Mouse (Mus musculus) G1E (cell line): ENCODE data around the gene Olig2. TPM values are rescaled to one million over a fixed set of nuclear protein-coding genes. Genes with fewer than 3 reads are reported as not detected.
"Not testable (repeated sequence)": the region's sequence is repeated elsewhere in the genome, so short reads cannot be mapped to it uniquely, and the experiment has no call there.

ENCODE experiments used
- ATAC-seq: 2 replicates; pipeline ENCODE4 v1.8.0; 2016; ENCODE audit warnings: mild to moderate bottlenecking; ENCODE audit not compliant: insufficient number of reproducible peaks, poor library complexity, low FRiP score, severe bottlenecking; ENCODE audit errors: extremely low read depth
- DNase-seq: peaks from one replicate; pipeline ENCODE4 v3.0.0; 2012; ENCODE audit warnings: low spot score
- H3K27me3 ChIP-seq: 2 replicates; pipeline ENCODE4 v1.6.1; 2012; ENCODE audit warnings: mild to moderate bottlenecking, low read length, inconsistent platforms; ENCODE audit not compliant: insufficient read depth
- H3K36me3 ChIP-seq: replicated peaks from 2 replicates; pipeline ENCODE3; 2012; ENCODE audit warnings: mild to moderate bottlenecking, inconsistent platforms
- H3K4me1 ChIP-seq: 2 replicates; pipeline ENCODE4 v1.6.1; 2012; ENCODE audit warnings: low read depth, low read length, inconsistent platforms, mixed read lengths; ENCODE audit not compliant: insufficient read depth
- H3K4me3 ChIP-seq: 2 replicates; pipeline ENCODE4 v1.5.1; 2012; ENCODE audit warnings: low read depth, mild to moderate bottlenecking, inconsistent platforms, low read length, moderate library complexity, mixed read lengths
- H3K9me3 ChIP-seq: replicated peaks from 2 replicates; pipeline ENCODE4 v1.6.1; 2012; ENCODE audit warnings: inconsistent platforms
- CTCF ChIP-seq: IDR thresholded peaks from 2 replicates; pipeline ENCODE4 v1.5.1; 2012; ENCODE audit warnings: low read depth, low read length, inconsistent platforms, mixed read lengths
- GATA1 ChIP-seq: IDR thresholded peaks from 2 replicates; pipeline ENCODE4 v1.6.1; 2012; ENCODE audit warnings: borderline replicate concordance, low read length, inconsistent platforms, mixed read lengths
- GATA2 ChIP-seq: IDR thresholded peaks from 2 replicates; pipeline ENCODE4 v1.6.1; 2012; ENCODE audit warnings: low read depth, low read length, inconsistent platforms, borderline replicate concordance
- POLR2AphosphoS5 ChIP-seq: IDR thresholded peaks from 2 replicates; pipeline ENCODE4 v1.6.1; 2012; ENCODE audit warnings: low read depth, low read length, inconsistent platforms; ENCODE audit not compliant: insufficient replicate concordance
- TAL1 ChIP-seq: conservative IDR thresholded peaks from 2 replicates; pipeline ENCODE4 v1.6.1; 2012; ENCODE audit warnings: low read depth, low read length, inconsistent platforms, mixed read lengths
- polyA plus RNA-seq: library from polyadenylated mRNA; stranded (reverse); fragments of >175 nt; gene quantifications from 2 replicates; pipeline ENCODE4 v1.2.3, GENCODE M21; 2012
- total RNA-seq, 2 experiments: library from RNA; stranded (forward) in 1 of 2; stranded (reverse) in 1 of 2; fragments of 200-1000 nt in 1 of 2; fragments of >200 nt in 1 of 2; fragmentation: Nextera tagmentation in 1 of 2; gene quantifications; 2 replicates each; pipeline ENCODE4 v1.2.3; 2014 to 2017

Olig2 gene
- total and polyA plus RNA-seq, 3 experiments = 0.05 TPM; not detected in 2

GRCm38 (mm10) chr16:91229643-91230042, 4.4 kb downstream of the Olig2 start:
- Histone ChIP-seq H3K9me3 (peaks cover 23% of the 10 kb centered on the region), H3K4me1 (peaks cover 3% of the 10 kb centered on the region; the same call in 1 of the 2 replicates), H3K4me3 (no peak overlapping the region), H3K36me3 (no peaks in the 10 kb centered on the region), H3K27me3 (peaks cover 47% of the 10 kb centered on the region)
- no peak for ATAC-seq
- DNase-seq = no peak
- TF ChIP-seq GATA1 (no peak), GATA2 (no peak), CTCF (no peak), TAL1 (no peak), POLR2AphosphoS5 (no peak)

- TF ChIP-seq GATA2 = no peak
- TF ChIP-seq CTCF = no peak
- TF ChIP-seq GATA1 = no peak
- TF ChIP-seq POLR2AphosphoS5 = no peak
- no peak for TF ChIP-seq TAL1
- ATAC-seq = no peak
- H3K9me3 ChIP-seq = peaks cover 3% of the 10 kb centered on the region
- H3K4me1 ChIP-seq = no peaks in the 10 kb centered on the region
- no peak overlapping the region for H3K4me3 ChIP-seq
- no peaks in the 10 kb centered on the region for H3K36me3 ChIP-seq
- no peak for DNase-seq
- peaks cover 27% of the 10 kb centered on the region for H3K27me3 ChIP-seq
Observed at GRCm38 (mm10) chr16:91231781-91232469, 6.7 kb downstream of the Olig2 start.

- no peak overlapping the region for H3K4me3 ChIP-seq
- no peak for ATAC-seq
- no peak for DNase-seq
- no peaks in the 10 kb centered on the region for H3K36me3 ChIP-seq
- peaks cover 22% of the 10 kb centered on the region for H3K27me3 ChIP-seq
- H3K4me1 ChIP-seq = no peaks in the 10 kb centered on the region
- no peak for TF ChIP-seq GATA1
- no peak for TF ChIP-seq GATA2
- TF ChIP-seq TAL1 = no peak
- TF ChIP-seq CTCF = no peak
- no peak for TF ChIP-seq POLR2AphosphoS5
- H3K9me3 ChIP-seq = no peaks in the 10 kb centered on the region
Observed at GRCm38 (mm10) chr16:91232470-91233240, 7.4 kb downstream of the Olig2 start.

GRCm38 (mm10) chr16:91233241-91233944, 8.1 kb downstream of the Olig2 start:
- ATAC-seq (no peak), DNase-seq (no peak)
- Histone ChIP-seq H3K27me3 (peaks cover 16% of the 10 kb centered on the region), H3K4me3 (no peak overlapping the region), H3K9me3 (no peaks in the 10 kb centered on the region), H3K36me3 (no peaks in the 10 kb centered on the region), H3K4me1 (no peaks in the 10 kb centered on the region)
- TF ChIP-seq GATA1 (no peak), CTCF (no peak), TAL1 (no peak), GATA2 (no peak), POLR2AphosphoS5 (no peak)

- TF ChIP-seq GATA2 (no peak), POLR2AphosphoS5 (no peak), CTCF (no peak), TAL1 (no peak), GATA1 (no peak)
- H3K4me1 ChIP-seq = no peaks in the 10 kb centered on the region
- ATAC-seq (no peak), DNase-seq (no peak)
- H3K27me3 ChIP-seq = peaks cover 9% of the 10 kb centered on the region; the same call in 1 of the 2 replicates
- H3K9me3 ChIP-seq = no peaks in the 10 kb centered on the region
- no peaks in the 10 kb centered on the region for H3K36me3 ChIP-seq
- H3K4me3 ChIP-seq = no peak overlapping the region
Observed at GRCm38 (mm10) chr16:91239024-91239423, 13.8 kb downstream of the Olig2 start.

GRCm38 (mm10) chr16:91246292-91246691, 21.0 kb downstream of the Olig2 start:
- no peaks in the 10 kb centered on the region for H3K9me3 ChIP-seq
- H3K27me3 ChIP-seq = peaks cover 3% of the 10 kb centered on the region; the same call in 1 of the 2 replicates
- TF ChIP-seq CTCF (no peak), TAL1 (no peak), GATA2 (no peak), GATA1 (no peak), POLR2AphosphoS5 (no peak)
- no peak for DNase-seq
- no peaks in the 10 kb centered on the region for H3K36me3 ChIP-seq
- no peak overlapping the region for H3K4me3 ChIP-seq
- ATAC-seq = no peak
- H3K4me1 ChIP-seq = no peaks in the 10 kb centered on the region

GRCm38 (mm10) chr16:91255419-91256164, 30.3 kb downstream of the Olig2 start:
- not testable (repeated sequence) for H3K4me1 ChIP-seq, H3K4me3 ChIP-seq, DNase-seq, ATAC-seq, H3K9me3 ChIP-seq, H3K36me3 ChIP-seq
- peaks cover 12% of the 10 kb centered on the region for H3K27me3 ChIP-seq
